9 mouse cellular contexts compared by ENCODE assay signal in genomic region chr1:7010184-7010583, GRCm38 (mm10).
DNase-seq lines count a peak whose midpoint lies in the region; ATAC-seq and TF ChIP-seq lines count a peak whose summit lies in the region.
"Had no signal": no experiment of that assay in that cellular context is flagged by ENCODE, and none has a peak within 500 bp of the region (broad histone marks: within the 10 kb centered on the region; RNA-seq: fewer than 3 reads in every experiment).

No protein-coding gene starts in this region.

- in situ Hi-C loops in Patski (cut with MboI; ENCODE audit: low pct_unique_long_range_greater_than_20kb), result loop anchor here (25.0 kb wide), 1 partner anchor 127 kb away; no protein-coding TSS in a partner anchor

- TF ChIP-seq EP300 in liver, postnatal 0 days (IDR thresholded peaks at IDR 0.05; ENCODE audit: low read depth), result no peak

- H3K4me3 ChIP-seq in liver, postnatal 0 days (ENCODE audit: low read depth, low read length), result no peak overlapping the region
- no peak overlapping the region for H3K4me3 ChIP-seq in liver, embryonic 12.5 days
- no peak overlapping the region for H3K4me3 ChIP-seq in kidney, postnatal 0 days (replicated peaks; ENCODE audit: low read depth, low read length)
- no peak overlapping the region for H3K4me3 ChIP-seq in lung, embryonic 14.5 days (ENCODE audit: low read depth, low read length)
- no peak overlapping the region for H3K4me3 ChIP-seq in forebrain, embryonic 10.5 days
- H3K4me3 ChIP-seq: embryonic facial prominence, embryonic 12.5 days had no signal

- WGBS in liver, postnatal 0 days (ENCODE audit: insufficient replicate concordance), result 7% methylated on average over 1 of the region's 1 CpGs
- WGBS in liver, embryonic 12.5 days (ENCODE audit: insufficient replicate concordance), result 11% methylated on average over 1 of the region's 1 CpGs
- 9% methylated on average over 1 of the region's 1 CpGs for WGBS in kidney, postnatal 0 days
- 12% methylated on average over 1 of the region's 1 CpGs for WGBS in lung, embryonic 14.5 days
- 25% methylated on average over 1 of the region's 1 CpGs for WGBS in forebrain, embryonic 10.5 days

- DNase-seq in liver, postnatal 0 days, result no peak
- no peak for DNase-seq in Patski (ENCODE audit: low read depth, low spot score)
- DNase-seq in cerebellum, postnatal 14 days, result peak; percentile 31 to 44
- DNase-seq in kidney, postnatal 0 days (ENCODE audit: low spot score), result peak; percentile 78
- peak; percentile 42 for DNase-seq in lung, embryonic 14.5 days
- no peak for DNase-seq in forebrain, embryonic 10.5 days (ENCODE audit: extremely low spot score, low spot score)

- peak; percentile 60 for TF ChIP-seq CTCF in liver, postnatal 0 days (IDR thresholded peaks at IDR 0.05; ENCODE audit: low read depth)
- TF ChIP-seq CTCF in Patski (IDR thresholded peaks at IDR 0.05), result peak; percentile 25
- peak; percentile 84 for TF ChIP-seq CTCF in kidney, postnatal 0 days (IDR thresholded peaks at IDR 0.05; ENCODE audit: low read depth)
- TF ChIP-seq CTCF in lung, embryonic 14.5 days (IDR thresholded peaks at IDR 0.05; ENCODE audit: low read depth), result peak; percentile 47

- H3K9ac ChIP-seq in liver, postnatal 0 days (replicated peaks), result no peak overlapping the region
- H3K9ac ChIP-seq in liver, embryonic 12.5 days, result no peak overlapping the region
- no peak overlapping the region for H3K9ac ChIP-seq in kidney, postnatal 0 days (ENCODE audit: low read depth, low read length)
- no peak overlapping the region for H3K9ac ChIP-seq in lung, embryonic 14.5 days
- H3K9ac ChIP-seq: embryonic facial prominence, embryonic 12.5 days had no signal

- no peaks in the 10 kb centered on the region for H3K27me3 ChIP-seq in liver, postnatal 0 days (ENCODE audit: insufficient read depth, low read length)
- H3K27me3 ChIP-seq in liver, embryonic 12.5 days (replicated peaks), result no peaks in the 10 kb centered on the region
- H3K27me3 ChIP-seq in Patski, result peaks cover 4% of the 10 kb centered on the region
- H3K27me3 ChIP-seq in kidney, postnatal 0 days (ENCODE audit: insufficient read depth, low read length), result no peaks in the 10 kb centered on the region
- H3K27me3 ChIP-seq in lung, embryonic 14.5 days (ENCODE audit: insufficient read depth, low read length), result no peaks in the 10 kb centered on the region
- no peaks in the 10 kb centered on the region for H3K27me3 ChIP-seq in forebrain, embryonic 10.5 days (ENCODE audit: poor library complexity, severe bottlenecking)
- H3K27me3 ChIP-seq: embryonic facial prominence, embryonic 12.5 days had no signal

- no peaks in the 10 kb centered on the region for H3K9me3 ChIP-seq in liver, postnatal 0 days (ENCODE audit: low read length)
- H3K9me3 ChIP-seq in liver, embryonic 12.5 days (replicated peaks), result no peaks in the 10 kb centered on the region
- no peaks in the 10 kb centered on the region for H3K9me3 ChIP-seq in kidney, postnatal 0 days (replicated peaks; ENCODE audit: low read length)
- H3K9me3 ChIP-seq in lung, embryonic 14.5 days (ENCODE audit: low read depth, low read length), result no peaks in the 10 kb centered on the region
- H3K9me3 ChIP-seq in forebrain, embryonic 10.5 days, result peaks cover 6% of the 10 kb centered on the region; the same call in 1 of the 2 replicates
- H3K9me3 ChIP-seq: embryonic facial prominence, embryonic 12.5 days had no signal

- H3K4me1 ChIP-seq in liver, postnatal 0 days (ENCODE audit: insufficient read depth), result no peaks in the 10 kb centered on the region
- H3K4me1 ChIP-seq in liver, embryonic 12.5 days, result no peaks in the 10 kb centered on the region
- H3K4me1 ChIP-seq in kidney, postnatal 0 days (replicated peaks; ENCODE audit: insufficient read depth, low read length), result no peaks in the 10 kb centered on the region
- H3K4me1 ChIP-seq in lung, embryonic 14.5 days (ENCODE audit: insufficient read depth), result no peaks in the 10 kb centered on the region
- H3K4me1 ChIP-seq in forebrain, embryonic 10.5 days, result no peaks in the 10 kb centered on the region
- H3K4me1 ChIP-seq: embryonic facial prominence, embryonic 12.5 days had no signal

- H3K27ac ChIP-seq in liver, postnatal 0 days (ENCODE audit: low read depth), result no peak overlapping the region
- no peak overlapping the region for H3K27ac ChIP-seq in liver, embryonic 12.5 days
- H3K27ac ChIP-seq in kidney, postnatal 0 days, result no peak overlapping the region
- H3K27ac ChIP-seq in lung, embryonic 14.5 days (ENCODE audit: low read depth), result no peak overlapping the region
- no peak overlapping the region for H3K27ac ChIP-seq in forebrain, embryonic 10.5 days
- H3K27ac ChIP-seq: embryonic facial prominence, embryonic 12.5 days had no signal

- CTCF ChIA-PET in Patski (lab: Charles Lee), result no interaction called here

- POLR2A ChIA-PET in Patski (lab: Charles Lee), result no interaction called here

- no peak overlapping the region for H3K4me2 ChIP-seq in liver, postnatal 0 days (ENCODE audit: low read depth, low read length)
- H3K4me2 ChIP-seq in liver, embryonic 12.5 days, result no peak overlapping the region
- H3K4me2 ChIP-seq in kidney, postnatal 0 days (ENCODE audit: low read length), result no peak overlapping the region
- H3K4me2 ChIP-seq in lung, embryonic 14.5 days, result no peak overlapping the region
- H3K4me2 ChIP-seq: embryonic facial prominence, embryonic 12.5 days had no signal

- no peak for ATAC-seq in liver, postnatal 0 days
- no peak for ATAC-seq in liver, embryonic 12.5 days
- no peak for ATAC-seq in Patski
- peak; percentile 52; the same call in 1 of the 2 replicates for ATAC-seq in kidney, postnatal 0 days (replicated peaks; ENCODE audit: low FRiP score, low read depth)
- ATAC-seq in lung, embryonic 14.5 days (ENCODE audit: insufficient read depth), result no peak
- no peak for ATAC-seq in erythroblast, adult 5-6 weeks (replicated peaks; ENCODE audit: low FRiP score, poor library complexity, severe bottlenecking)

- no peaks in the 10 kb centered on the region for H3K36me3 ChIP-seq in liver, postnatal 0 days (replicated peaks; ENCODE audit: insufficient read depth, low read length)
- H3K36me3 ChIP-seq in liver, embryonic 12.5 days, result no peaks in the 10 kb centered on the region
- no peaks in the 10 kb centered on the region for H3K36me3 ChIP-seq in kidney, postnatal 0 days (ENCODE audit: insufficient read depth, low read length)
- no peaks in the 10 kb centered on the region for H3K36me3 ChIP-seq in lung, embryonic 14.5 days (ENCODE audit: insufficient read depth)
- H3K36me3 ChIP-seq in forebrain, embryonic 10.5 days (replicated peaks), result no peaks in the 10 kb centered on the region
- H3K36me3 ChIP-seq: embryonic facial prominence, embryonic 12.5 days had no signal

Comparison
In these comparisons a context has a peak if more than half of its experiments do, and no peak if none do; other contexts are left out.
1. DNase-seq: peak in cerebellum, postnatal 14 days (2 of 2), kidney, postnatal 0 days (single experiment) and lung, embryonic 14.5 days (single experiment); none in liver, postnatal 0 days (single experiment), Patski (single experiment) and forebrain, embryonic 10.5 days (single experiment).
2. CTCF ChIP-seq: peak in every context shown above with its lines; median percentile 84 in kidney, postnatal 0 days; 60 in liver, postnatal 0 days; 47 in lung, embryonic 14.5 days; 25 in Patski.